Mouse (Mus musculus) lung, postnatal 0 days (tissue): Measurements from ENCODE around the gene Acly. TPM values are rescaled to one million over a fixed set of nuclear protein-coding genes. Genes with fewer than 3 reads are reported as not detected.

ENCODE experiments used
- ATAC-seq: fragments of 200-750 bp; cut with Nextera tagmentation; 2 replicates; pipeline ENCODE4 v1.8.0; 2017; ENCODE audit warnings: moderate library complexity
- DNase-seq: peaks from one replicate; pipeline ENCODE4 v3.0.0-alpha.2; 2016; ENCODE audit warnings: low spot score
- H3K27ac ChIP-seq: fragments of 300-500 bp; sonication (generic); 2 replicates; pipeline ENCODE4 v1.5.1; 2014; ENCODE audit warnings: antibody characterized with exemption, mild to moderate bottlenecking, low read length, mixed read lengths
- H3K27me3 ChIP-seq: fragments of 300-500 bp; sonication (generic); replicated peaks from 2 replicates; pipeline ENCODE4 v1.6.1; 2014; ENCODE audit warnings: low read length, mixed read lengths; ENCODE audit not compliant: insufficient read depth
- H3K36me3 ChIP-seq: fragments of 300-500 bp; sonication (generic); 2 replicates; pipeline ENCODE4 v1.6.1; 2014; ENCODE audit warnings: low read length, mixed read lengths; ENCODE audit not compliant: insufficient read depth
- H3K4me1 ChIP-seq: fragments of 300-500 bp; sonication (generic); 2 replicates; pipeline ENCODE4 v1.6.1; 2014; ENCODE audit warnings: antibody characterized with exemption, low read depth, low read length, mixed read lengths; ENCODE audit not compliant: insufficient read depth
- H3K4me2 ChIP-seq: fragments of 300-500 bp; sonication (generic); replicated peaks from 2 replicates; pipeline ENCODE4 v1.6.1; 2014; ENCODE audit warnings: low read depth, mild to moderate bottlenecking, low read length, moderate library complexity, mixed read lengths
- H3K4me3 ChIP-seq: fragments of 300-500 bp; sonication (generic); 2 replicates; pipeline ENCODE4 v1.5.1; 2014; ENCODE audit warnings: low read depth, low read length
- H3K9ac ChIP-seq: fragments of 300-500 bp; sonication (generic); replicated peaks from 2 replicates; pipeline ENCODE4 v1.6.1; 2014; ENCODE audit warnings: low read depth, mild to moderate bottlenecking
- H3K9me3 ChIP-seq: fragments of 300-500 bp; sonication (generic); 2 replicates; pipeline ENCODE4 v1.6.1; 2016; ENCODE audit warnings: low read length, mixed read lengths
- CTCF ChIP-seq: IDR thresholded peaks from 2 replicates; pipeline ENCODE4 v1.5.1; 2016; ENCODE audit warnings: antibody characterized with exemption, mild to moderate bottlenecking
- EP300 ChIP-seq: IDR thresholded peaks from 2 replicates; pipeline ENCODE4 v1.6.1; 2016; ENCODE audit warnings: antibody characterized with exemption, mild to moderate bottlenecking, control low read depth
- WGBS: fragments of 180-500 bp; shearing (Covaris S2); extraction: QIAGEN DNeasy Blood & Tissue Kit; methylation state at CpG from one replicate; pipeline ENCODE4 v1.1.7; 2014; 5-methylcytosine and 5-hydroxymethylcytosine counted together
- polyA plus RNA-seq: library from polyadenylated mRNA; unstranded; fragments of >200 nt; fragmentation: Nextera tagmentation; extraction: Ambion mirVana; gene quantifications from 2 replicates; pipeline ENCODE4 v1.2.1, GENCODE M21; 2015

Gene Acly
- polyA plus RNA-seq, 1 experiment from 2014 or later = 85.7 TPM

- no peaks in the 10 kb centered on the region for H3K4me1 ChIP-seq
- no peak overlapping the region for H3K4me3 ChIP-seq
- H3K36me3 ChIP-seq = no peaks in the 10 kb centered on the region
- no peaks in the 10 kb centered on the region for H3K27me3 ChIP-seq
- H3K27ac ChIP-seq = no peak overlapping the region
- no peaks in the 10 kb centered on the region for H3K9me3 ChIP-seq
- no peak for DNase-seq
- no peak for TF ChIP-seq EP300
- TF ChIP-seq CTCF = no peak
- ATAC-seq = no peak
- WGBS = 57% methylated on average over 15 of the region's 15 CpGs
- H3K4me2 ChIP-seq = no peak overlapping the region
- no peak overlapping the region for H3K9ac ChIP-seq
Observed at GRCm38 (mm10) chr11:100564297-100564696, 36.5 kb upstream of the Acly start.

- WGBS = 57% methylated on average over 5 of the region's 5 CpGs
- no peaks in the 10 kb centered on the region for H3K36me3 ChIP-seq
- no peak for ATAC-seq
Observed at GRCm38 (mm10) chr11:100561748-100562147, 33.9 kb upstream of the Acly start.

GRCm38 (mm10) chr11:100559476-100559875 is 31.7 kb upstream of the Acly start:
- no peak for TF ChIP-seq CTCF
- TF ChIP-seq EP300 = no peak
- DNase-seq (no peak), ATAC-seq (no peak)
- no peaks in the 10 kb centered on the region for H3K4me1 ChIP-seq
- H3K9me3 ChIP-seq = no peaks in the 10 kb centered on the region
- no peak overlapping the region for H3K4me3 ChIP-seq
- H3K36me3 ChIP-seq = no peaks in the 10 kb centered on the region
- H3K27me3 ChIP-seq = no peaks in the 10 kb centered on the region
- H3K9ac ChIP-seq = no peak overlapping the region
- no peak overlapping the region for H3K4me2 ChIP-seq
- 26% methylated on average over 7 of the region's 7 CpGs for WGBS
- no peak overlapping the region for H3K27ac ChIP-seq

More at GRCm38 (mm10) chr11:100561748-100562147, 33.9 kb upstream of the Acly start:
- H3K27ac ChIP-seq = no peak overlapping the region
- H3K4me2 ChIP-seq = no peak overlapping the region
- DNase-seq = no peak
- TF ChIP-seq CTCF = no peak
- no peak for TF ChIP-seq EP300
- no peaks in the 10 kb centered on the region for H3K4me1 ChIP-seq
- no peak overlapping the region for H3K9ac ChIP-seq
- no peaks in the 10 kb centered on the region for H3K27me3 ChIP-seq
- H3K4me3 ChIP-seq = no peak overlapping the region
- no peaks in the 10 kb centered on the region for H3K9me3 ChIP-seq

- no peaks in the 10 kb centered on the region for H3K9me3 ChIP-seq
- 52% methylated on average over 3 of the region's 3 CpGs for WGBS
Observed at GRCm38 (mm10) chr11:100557563-100557962, 29.8 kb upstream of the Acly start.

GRCm38 (mm10) chr11:100555583-100555982 is 27.8 kb upstream of the Acly start:
- Histone ChIP-seq H3K4me2 (peak overlapping the region; percentile 25), H3K27me3 (no peaks in the 10 kb centered on the region), H3K4me3 (no peak overlapping the region), H3K9ac (no peak overlapping the region), H3K4me1 (no peaks in the 10 kb centered on the region), H3K36me3 (no peaks in the 10 kb centered on the region), H3K9me3 (no peaks in the 10 kb centered on the region), H3K27ac (no peak overlapping the region)
- ATAC-seq (peak; percentile 74), DNase-seq (peak; percentile 94)
- TF ChIP-seq EP300 (no peak), CTCF (peak; percentile 89)
- 13% methylated on average over 11 of the region's 11 CpGs for WGBS

More at GRCm38 (mm10) chr11:100557563-100557962, 29.8 kb upstream of the Acly start:
- no peak overlapping the region for H3K4me3 ChIP-seq
- H3K9ac ChIP-seq = no peak overlapping the region
- TF ChIP-seq EP300 (no peak), CTCF (no peak)
- no peak for ATAC-seq
- H3K27ac ChIP-seq = no peak overlapping the region
- no peaks in the 10 kb centered on the region for H3K4me1 ChIP-seq
- H3K4me2 ChIP-seq = no peak overlapping the region
- DNase-seq = no peak
- H3K27me3 ChIP-seq = no peaks in the 10 kb centered on the region
- no peaks in the 10 kb centered on the region for H3K36me3 ChIP-seq

GRCm38 (mm10) chr11:100552842-100553241 is 25.0 kb upstream of the Acly start:
- Histone ChIP-seq H3K9me3 (no peaks in the 10 kb centered on the region), H3K9ac (no peak overlapping the region), H3K4me1 (no peaks in the 10 kb centered on the region), H3K27me3 (no peaks in the 10 kb centered on the region), H3K4me2 (no peak overlapping the region), H3K4me3 (no peak overlapping the region), H3K27ac (no peak overlapping the region), H3K36me3 (no peaks in the 10 kb centered on the region)
- peak; percentile 88 for DNase-seq
- WGBS = 46% methylated on average over 4 of the region's 4 CpGs
- peak; percentile 93 for ATAC-seq
- TF ChIP-seq CTCF (no peak), EP300 (no peak)

GRCm38 (mm10) chr11:100550101-100550500 is 22.3 kb upstream of the Acly start:
- no peak for TF ChIP-seq EP300
- no peak for TF ChIP-seq CTCF
- ATAC-seq = no peak
- Histone ChIP-seq H3K4me1 (peaks cover 3% of the 10 kb centered on the region), H3K4me2 (no peak overlapping the region), H3K27ac (no peak overlapping the region), H3K4me3 (no peak overlapping the region), H3K36me3 (no peaks in the 10 kb centered on the region), H3K27me3 (no peaks in the 10 kb centered on the region), H3K9me3 (no peaks in the 10 kb centered on the region), H3K9ac (no peak overlapping the region)
- no peak for DNase-seq
- 69% methylated on average over 6 of the region's 6 CpGs for WGBS
